Mouse (Mus musculus): ENCODE measurements around the gene Pde4b. TPM values are rescaled to one million over a fixed set of nuclear protein-coding genes. Genes with fewer than 3 reads are reported as not detected.

Gene Pde4b
- polyA plus RNA-seq, 1 experiment from 2014 or later = 51.2 TPM

DNA sequence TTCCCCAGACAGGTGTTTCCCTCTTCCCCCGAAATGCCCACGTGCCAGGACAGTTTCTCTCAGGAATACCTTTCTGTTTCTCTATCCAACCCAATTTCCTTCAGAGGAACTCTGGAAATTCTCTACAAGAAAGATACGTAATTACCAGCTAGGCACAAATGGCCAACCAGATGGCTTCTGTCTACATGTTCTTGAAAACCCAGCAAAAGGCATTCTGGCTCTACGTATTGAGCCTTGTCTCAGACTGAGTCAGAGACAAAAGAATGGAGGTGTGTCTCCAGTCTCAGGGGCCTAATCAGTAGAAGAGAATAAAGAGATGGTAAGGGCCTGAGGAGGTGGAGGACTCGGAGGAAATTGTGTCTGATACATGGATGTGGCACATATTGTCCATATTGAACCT, 356.2 kb downstream of the Pde4b start:
- Histone ChIP-seq H3K9ac (replicated peaks; ENCODE audit: low read depth, low read length) (no peak overlapping the region), H3K4me3 (ENCODE audit: low read depth, low read length) (no peak overlapping the region), H3K36me3 (ENCODE audit: control insufficient read depth, insufficient read depth, low read length) (no peaks in the 10 kb centered on the region), H3K9me3 (ENCODE audit: control insufficient read depth, low read length) (no peaks in the 10 kb centered on the region), H3K27ac (ENCODE audit: low read depth, low read length) (no peak overlapping the region), H3K27me3 (ENCODE audit: control insufficient read depth, insufficient read depth, low read length) (no peaks in the 10 kb centered on the region), H3K4me1 (ENCODE audit: control insufficient read depth, insufficient read depth, low read length) (no peaks in the 10 kb centered on the region), H3K4me2 (ENCODE audit: low read depth, low read length) (no peak overlapping the region)
- WGBS = 72% methylated on average over 5 of the region's 5 CpGs
- ATAC-seq (ENCODE audit: low read depth) = no peak

DNA sequence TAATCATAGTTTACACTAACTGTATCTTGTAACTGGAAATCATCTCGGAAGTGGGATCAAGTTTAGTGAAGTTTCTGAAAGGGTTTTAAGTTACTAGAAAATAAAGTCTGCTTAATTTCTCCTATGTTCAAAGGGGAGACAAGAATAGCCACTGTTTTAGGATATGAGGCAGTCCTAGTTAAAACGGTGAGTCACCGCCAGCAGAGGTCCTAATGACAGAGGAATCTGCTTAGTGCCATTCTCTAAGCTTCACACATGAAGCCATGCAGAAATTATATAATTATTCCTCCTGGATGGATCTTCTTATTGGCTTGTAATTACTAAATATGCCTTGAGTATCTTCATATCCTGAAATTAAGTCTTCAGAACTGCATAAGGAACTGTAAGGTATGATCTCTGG, 357.2 kb downstream of the Pde4b start:
- H3K27me3 ChIP-seq (ENCODE audit: control insufficient read depth, insufficient read depth, low read length) = no peaks in the 10 kb centered on the region
- no peak overlapping the region for H3K9ac ChIP-seq (replicated peaks; ENCODE audit: low read depth, low read length)
- no peak overlapping the region for H3K27ac ChIP-seq (ENCODE audit: low read depth, low read length)
- ATAC-seq (ENCODE audit: low read depth) = no peak
- no peaks in the 10 kb centered on the region for H3K9me3 ChIP-seq (ENCODE audit: control insufficient read depth, low read length)
- no peaks in the 10 kb centered on the region for H3K36me3 ChIP-seq (ENCODE audit: control insufficient read depth, insufficient read depth, low read length)
- no peak overlapping the region for H3K4me2 ChIP-seq (ENCODE audit: low read depth, low read length)
- no peak overlapping the region for H3K4me3 ChIP-seq (ENCODE audit: low read depth, low read length)
- H3K4me1 ChIP-seq (ENCODE audit: control insufficient read depth, insufficient read depth, low read length) = no peaks in the 10 kb centered on the region
- 76% methylated on average over 3 of the region's 3 CpGs for WGBS

DNA sequence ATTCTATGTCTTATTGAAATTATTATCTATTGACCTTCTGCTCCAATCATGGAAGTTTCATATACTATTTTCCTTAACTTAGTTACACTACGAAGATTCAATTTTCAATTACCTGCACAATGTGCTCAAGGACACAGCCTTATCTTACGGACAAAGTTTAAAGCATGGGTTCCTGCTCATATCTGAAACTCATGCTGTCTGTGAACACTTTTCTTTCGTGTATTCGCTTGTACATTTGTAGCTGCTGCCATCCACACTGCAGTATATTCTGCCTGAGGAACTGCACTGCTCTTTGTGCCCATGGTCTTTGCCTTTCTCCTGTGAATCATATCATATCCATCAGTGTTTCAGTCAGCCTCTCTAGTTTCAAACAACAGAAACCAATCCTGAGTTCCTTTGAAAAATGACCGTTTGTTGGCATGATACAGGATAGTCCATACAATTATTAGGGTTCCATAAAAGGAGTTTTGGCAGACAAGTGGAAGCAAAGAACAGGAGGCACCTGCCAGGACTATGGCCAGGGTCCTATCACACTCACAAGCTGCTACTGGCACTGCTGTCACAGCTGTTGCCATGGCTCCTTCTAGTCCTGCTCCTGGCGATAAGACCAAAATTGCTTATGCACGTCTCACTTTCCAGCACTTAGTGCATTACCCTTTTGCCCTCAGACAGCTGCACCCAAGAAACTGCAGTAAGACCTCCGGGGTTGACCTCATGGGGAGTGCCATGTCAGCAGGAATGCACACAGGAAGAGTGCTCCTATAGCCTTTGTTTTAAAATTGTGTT, 359.0 kb downstream of the Pde4b start:
- H3K27ac ChIP-seq (ENCODE audit: low read depth, low read length) = no peak overlapping the region
- H3K4me3 ChIP-seq (ENCODE audit: low read depth, low read length) = no peak overlapping the region
- no peak overlapping the region for H3K4me2 ChIP-seq (ENCODE audit: low read depth, low read length)
- no peaks in the 10 kb centered on the region for H3K27me3 ChIP-seq (ENCODE audit: control insufficient read depth, insufficient read depth, low read length)
- H3K9ac ChIP-seq (replicated peaks; ENCODE audit: low read depth, low read length) = no peak overlapping the region
- 80% methylated on average over 8 of the region's 8 CpGs for WGBS
- H3K36me3 ChIP-seq (ENCODE audit: control insufficient read depth, insufficient read depth, low read length) = no peaks in the 10 kb centered on the region
- H3K4me1 ChIP-seq (ENCODE audit: control insufficient read depth, insufficient read depth, low read length) = no peaks in the 10 kb centered on the region
- ATAC-seq (ENCODE audit: low read depth) = no peak
- H3K9me3 ChIP-seq (ENCODE audit: control insufficient read depth, low read length) = no peaks in the 10 kb centered on the region

DNA sequence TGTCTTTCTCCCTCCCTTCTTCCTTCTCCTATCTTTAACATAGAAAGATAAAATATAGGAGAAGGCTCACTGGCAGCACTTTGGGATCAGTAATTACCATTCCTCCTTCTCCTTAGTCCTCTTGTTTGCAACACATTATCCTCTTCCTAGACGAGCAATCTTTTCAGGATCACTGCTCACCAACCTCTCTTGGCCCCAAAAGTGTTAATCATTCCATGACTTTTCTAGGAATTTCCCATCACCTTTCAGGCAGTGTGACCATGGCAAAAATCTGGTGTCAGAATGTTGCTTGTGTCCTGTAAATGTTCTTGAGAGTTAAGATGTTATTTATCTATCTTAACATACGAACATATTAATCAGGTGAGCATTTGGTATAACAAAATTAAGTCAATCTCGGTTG, 369.1 kb downstream of the Pde4b start:
- ATAC-seq (ENCODE audit: low read depth) = no peak
- Histone ChIP-seq H3K4me2 (ENCODE audit: low read depth, low read length) (no peak overlapping the region), H3K4me1 (ENCODE audit: control insufficient read depth, insufficient read depth, low read length) (no peaks in the 10 kb centered on the region), H3K27ac (ENCODE audit: low read depth, low read length) (no peak overlapping the region), H3K9ac (replicated peaks; ENCODE audit: low read depth, low read length) (no peak overlapping the region), H3K36me3 (ENCODE audit: control insufficient read depth, insufficient read depth, low read length) (no peaks in the 10 kb centered on the region), H3K9me3 (ENCODE audit: control insufficient read depth, low read length) (no peaks in the 10 kb centered on the region), H3K4me3 (ENCODE audit: low read depth, low read length) (no peak overlapping the region), H3K27me3 (ENCODE audit: control insufficient read depth, insufficient read depth, low read length) (no peaks in the 10 kb centered on the region)
- 62% methylated on average over 3 of the region's 3 CpGs for WGBS

DNA sequence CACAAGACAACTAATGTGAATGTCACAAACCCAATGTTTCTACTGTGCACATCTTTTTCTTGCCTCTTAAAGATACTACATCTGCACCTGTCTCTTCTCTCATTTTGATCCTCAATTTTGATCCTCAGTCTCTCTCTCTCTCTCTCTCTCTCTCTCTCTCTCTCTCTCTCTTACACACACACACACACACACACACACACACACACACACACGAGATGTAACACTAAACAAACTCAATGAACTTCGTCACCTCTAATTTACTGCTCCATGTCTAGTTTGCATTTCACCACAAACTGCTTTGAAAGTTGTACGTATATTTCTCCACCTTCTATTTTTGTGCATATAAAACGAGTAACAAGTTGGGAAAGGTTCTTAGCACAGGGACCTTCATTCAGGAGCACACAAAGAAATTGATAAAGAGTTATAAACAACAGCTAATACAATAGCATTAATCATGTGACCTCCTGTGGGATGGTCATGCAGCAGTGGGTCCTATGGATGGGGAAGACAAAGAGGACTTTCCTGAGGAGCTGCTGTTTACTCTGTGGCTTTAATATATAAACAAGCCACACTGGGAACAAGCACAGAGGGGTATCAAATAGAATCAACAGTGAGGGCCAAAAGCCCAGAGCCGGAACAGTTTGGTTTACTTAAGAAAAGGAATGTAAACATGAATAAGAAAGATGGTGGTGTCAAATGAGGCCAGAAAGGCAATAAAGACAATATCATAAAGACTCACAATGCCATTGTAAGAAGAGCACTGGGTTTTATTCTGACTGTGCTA, 372.1 kb downstream of the Pde4b start:
- Histone ChIP-seq H3K9me3 (ENCODE audit: control insufficient read depth, low read length) (no peaks in the 10 kb centered on the region), H3K4me1 (ENCODE audit: control insufficient read depth, insufficient read depth, low read length) (no peaks in the 10 kb centered on the region), H3K4me2 (ENCODE audit: low read depth, low read length) (no peak overlapping the region), H3K36me3 (ENCODE audit: control insufficient read depth, insufficient read depth, low read length) (no peaks in the 10 kb centered on the region), H3K4me3 (ENCODE audit: low read depth, low read length) (no peak overlapping the region), H3K27ac (ENCODE audit: low read depth, low read length) (no peak overlapping the region), H3K27me3 (ENCODE audit: control insufficient read depth, insufficient read depth, low read length) (no peaks in the 10 kb centered on the region), H3K9ac (replicated peaks; ENCODE audit: low read depth, low read length) (no peak overlapping the region)
- ATAC-seq (ENCODE audit: low read depth) = no peak
- 69% methylated on average over 5 of the region's 5 CpGs for WGBS

DNA sequence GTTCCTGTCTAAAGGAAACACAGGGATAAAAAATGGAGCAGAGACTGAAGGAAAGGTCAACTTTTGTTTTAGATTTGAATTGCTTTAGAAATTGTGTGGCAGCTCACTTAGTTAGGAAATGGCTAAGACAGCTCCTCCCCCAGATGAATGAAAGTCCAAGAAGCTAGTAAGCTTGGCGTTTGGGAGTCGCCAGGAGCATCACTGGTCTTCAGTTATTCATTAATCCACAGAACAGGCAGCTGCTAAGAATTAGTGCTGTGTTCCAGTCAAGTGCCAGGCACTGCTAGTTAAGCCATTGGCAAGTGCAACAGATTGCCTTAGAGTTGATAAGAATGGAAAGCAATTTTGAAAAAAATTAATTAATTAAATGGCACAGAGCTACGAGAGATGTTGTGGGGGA, 390.8 kb downstream of the Pde4b start:
- H3K4me3 ChIP-seq (ENCODE audit: low read depth, low read length) = no peak overlapping the region
- no peaks in the 10 kb centered on the region for H3K9me3 ChIP-seq (ENCODE audit: control insufficient read depth, low read length)
- no peak for ATAC-seq (ENCODE audit: low read depth)
- H3K9ac ChIP-seq (replicated peaks; ENCODE audit: low read depth, low read length) = no peak overlapping the region
- H3K4me2 ChIP-seq (ENCODE audit: low read depth, low read length) = no peak overlapping the region
- H3K4me1 ChIP-seq (ENCODE audit: control insufficient read depth, insufficient read depth, low read length) = no peaks in the 10 kb centered on the region
- H3K27me3 ChIP-seq (ENCODE audit: control insufficient read depth, insufficient read depth, low read length) = no peaks in the 10 kb centered on the region
- no peaks in the 10 kb centered on the region for H3K36me3 ChIP-seq (ENCODE audit: control insufficient read depth, insufficient read depth, low read length)
- no peak overlapping the region for H3K27ac ChIP-seq (ENCODE audit: low read depth, low read length)
- 38% methylated on average over 3 of the region's 3 CpGs for WGBS

DNA sequence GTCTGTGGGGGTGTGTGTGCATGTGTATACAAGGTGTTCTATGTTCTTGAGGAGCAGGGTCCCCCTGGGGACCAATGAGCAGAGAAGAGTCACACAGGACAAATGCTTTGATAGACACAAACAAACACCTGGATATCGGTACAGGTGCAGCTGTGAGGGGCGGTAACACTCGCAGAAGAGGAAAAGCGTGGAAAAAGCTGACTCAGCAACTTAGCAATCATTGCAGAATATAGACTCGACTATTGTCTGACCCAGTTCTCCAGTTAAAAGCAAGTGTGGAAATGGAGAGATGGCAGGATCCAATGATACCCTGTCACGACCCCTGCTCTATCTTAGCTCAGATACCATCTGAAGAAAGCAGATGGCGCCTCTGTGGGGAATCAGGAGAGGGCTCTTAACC, 391.5 kb downstream of the Pde4b start:
- H3K27ac ChIP-seq (ENCODE audit: low read depth, low read length) = no peak overlapping the region
- H3K36me3 ChIP-seq (ENCODE audit: control insufficient read depth, insufficient read depth, low read length) = no peaks in the 10 kb centered on the region
- H3K4me2 ChIP-seq (ENCODE audit: low read depth, low read length) = no peak overlapping the region
- ATAC-seq (ENCODE audit: low read depth) = no peak
- 81% methylated on average over 7 of the region's 7 CpGs for WGBS
- H3K27me3 ChIP-seq (ENCODE audit: control insufficient read depth, insufficient read depth, low read length) = no peaks in the 10 kb centered on the region
- no peaks in the 10 kb centered on the region for H3K4me1 ChIP-seq (ENCODE audit: control insufficient read depth, insufficient read depth, low read length)
- no peaks in the 10 kb centered on the region for H3K9me3 ChIP-seq (ENCODE audit: control insufficient read depth, low read length)
- H3K9ac ChIP-seq (replicated peaks; ENCODE audit: low read depth, low read length) = no peak overlapping the region
- H3K4me3 ChIP-seq (ENCODE audit: low read depth, low read length) = no peak overlapping the region

DNA sequence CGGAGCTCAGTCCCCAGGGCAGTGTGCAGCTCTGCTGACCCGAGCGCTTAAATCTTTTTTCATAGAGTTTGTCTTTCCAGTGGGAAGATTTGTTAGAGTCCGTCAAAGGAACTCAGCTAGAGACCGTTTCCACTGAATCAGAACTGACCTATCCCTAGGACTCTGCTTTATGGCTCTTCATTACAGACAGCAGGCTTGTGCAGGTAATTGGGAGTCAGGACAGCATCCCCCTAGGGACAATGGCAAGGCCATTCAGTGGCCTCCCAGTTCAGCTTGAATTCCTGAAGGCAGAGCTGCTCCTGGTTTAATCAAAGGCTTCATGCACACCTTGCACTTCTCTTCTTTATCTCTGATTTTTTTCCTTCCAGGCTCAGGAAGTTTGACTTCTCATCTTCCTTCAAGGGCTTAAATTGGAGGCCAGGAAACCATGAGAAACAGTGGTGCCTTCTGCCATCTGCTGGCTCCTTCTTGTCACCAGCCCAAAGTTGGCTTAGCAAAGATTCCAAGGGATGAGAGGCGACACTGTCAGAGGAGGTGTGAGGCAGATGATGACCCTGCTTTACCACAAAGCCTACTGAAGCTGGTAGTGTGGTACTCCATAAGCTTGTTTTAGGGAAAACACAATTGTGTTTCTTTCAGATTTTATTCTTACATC, 393.6 kb downstream of the Pde4b start:
- peak; percentile 64; the same call in 1 of the 2 replicates for ATAC-seq (ENCODE audit: low read depth)
- no peak overlapping the region for H3K4me3 ChIP-seq (ENCODE audit: low read depth, low read length)

More for the DNA sequence above, 393.6 kb downstream of the Pde4b start:
- Histone ChIP-seq H3K36me3 (ENCODE audit: control insufficient read depth, insufficient read depth, low read length) (no peaks in the 10 kb centered on the region), H3K9me3 (ENCODE audit: control insufficient read depth, low read length) (no peaks in the 10 kb centered on the region), H3K27me3 (ENCODE audit: control insufficient read depth, insufficient read depth, low read length) (no peaks in the 10 kb centered on the region), H3K9ac (replicated peaks; ENCODE audit: low read depth, low read length) (no peak overlapping the region), H3K4me2 (ENCODE audit: low read depth, low read length) (no peak overlapping the region), H3K4me1 (ENCODE audit: control insufficient read depth, insufficient read depth, low read length) (no peaks in the 10 kb centered on the region), H3K27ac (ENCODE audit: low read depth, low read length) (no peak overlapping the region)
- 30% methylated on average over 6 of the region's 6 CpGs for WGBS

All from neural tube, embryonic 14.5 days (tissue).